Mouse (Mus musculus) brain, embryonic 14.5 days (tissue): ENCODE data around the gene Rhoa. TPM values are rescaled to one million over a fixed set of nuclear protein-coding genes. Genes with fewer than 3 reads are reported as not detected.

ENCODE experiments used
- DNase-seq: peaks from one replicate; pipeline ENCODE4 v3.0.0-alpha.2; 2011; ENCODE audit warnings: low read depth
- CTCF ChIP-seq: fragments of 200-500 bp; IDR thresholded peaks from 2 replicates; pipeline ENCODE4 v1.5.1; 2012; ENCODE audit warnings: inconsistent platforms, mild to moderate bottlenecking, moderate library complexity, borderline replicate concordance; ENCODE audit not compliant: insufficient read depth, insufficient read length; ENCODE audit errors: extremely low read depth
- POLR2A ChIP-seq: fragments of 200-500 bp; IDR thresholded peaks from 2 replicates; pipeline ENCODE4 v1.6.1; 2012; ENCODE audit warnings: mild to moderate bottlenecking, inconsistent platforms, borderline replicate concordance; ENCODE audit not compliant: poor library complexity, insufficient read depth, insufficient read length, severe bottlenecking; ENCODE audit errors: extremely low read depth
- polyA plus RNA-seq: library from polyadenylated mRNA; depleted of rRNA; stranded (reverse); fragments of >200 nt; gene quantifications from 2 replicates; pipeline ENCODE4 v1.2.3, GENCODE M21; 2012

The Rhoa gene
- polyA plus RNA-seq, 1 experiment: 160 TPM

DNA sequence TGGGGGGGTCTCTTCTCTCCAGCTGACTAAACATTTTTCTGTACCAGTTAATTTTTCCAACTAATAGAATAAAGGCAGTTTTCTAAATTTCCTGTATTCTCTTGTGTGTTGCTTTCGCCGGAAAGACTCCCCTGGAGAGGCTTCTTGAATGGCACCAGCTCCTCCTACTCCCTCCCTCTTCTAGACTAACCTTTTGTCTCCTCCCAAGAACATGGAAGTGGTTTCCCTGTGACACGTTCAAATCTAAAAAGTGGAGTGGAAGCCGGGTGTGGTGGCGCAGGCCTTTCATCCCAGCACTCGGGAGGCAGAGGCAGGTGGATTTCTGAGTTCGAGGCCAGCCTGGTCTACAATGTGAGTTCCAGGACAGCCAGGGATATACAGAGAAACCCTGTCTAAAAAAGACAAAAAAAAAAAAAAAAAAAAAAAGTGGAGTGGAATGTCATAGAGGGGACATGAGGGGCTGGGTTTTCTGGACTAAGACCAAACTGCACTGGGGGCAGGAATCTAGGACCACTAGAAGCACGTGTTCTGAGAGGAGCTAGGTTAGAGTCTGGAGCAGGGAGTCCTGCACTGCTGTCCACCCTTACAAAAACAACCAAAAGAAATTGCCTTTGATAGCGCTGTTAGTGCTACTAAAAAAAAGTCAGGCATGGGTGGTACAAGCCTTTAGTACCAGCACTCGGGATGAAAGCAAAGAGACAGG, 32.1 kb downstream of the Rhoa start:
- TF ChIP-seq POLR2A: no peak
- no peak for TF ChIP-seq CTCF
- DNase-seq: peak; percentile 6

- no peak for TF ChIP-seq CTCF
- TF ChIP-seq POLR2A: no peak
- DNase-seq: no peak
Measured at GRCm38 (mm10) chr9:108338551-108338885, 32.6 kb downstream of the Rhoa start.

- TF ChIP-seq POLR2A: peak; percentile 87; the same call in 1 of the 2 replicates
- TF ChIP-seq CTCF: no peak
- peak; percentile 97 for DNase-seq
Measured at GRCm38 (mm10) chr9:108338886-108339781, 33.2 kb downstream of the Rhoa start, which contains the start of gene Gpx1. Gene Gpx1, plus strand, starts transcription at chr9:108338903.

DNA sequence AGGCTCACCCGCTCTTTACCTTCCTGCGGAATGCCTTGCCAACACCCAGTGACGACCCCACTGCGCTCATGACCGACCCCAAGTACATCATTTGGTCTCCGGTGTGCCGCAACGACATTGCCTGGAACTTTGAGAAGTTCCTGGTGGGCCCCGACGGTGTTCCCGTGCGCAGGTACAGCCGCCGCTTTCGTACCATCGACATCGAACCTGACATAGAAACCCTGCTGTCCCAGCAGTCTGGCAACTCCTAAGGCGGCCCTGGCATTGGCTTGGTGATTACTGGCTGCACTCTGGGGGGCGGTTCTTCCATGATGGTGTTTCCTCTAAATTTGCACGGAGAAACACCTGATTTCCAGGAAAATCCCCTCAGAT, 33.9 kb downstream of the Rhoa start:
- DNase-seq: peak; percentile 10

GRCm38 (mm10) chr9:108340258-108341138, 34.6 kb downstream of the Rhoa start:
- DNase-seq: no peak
- TF ChIP-seq POLR2A: no peak
- TF ChIP-seq CTCF: no peak

More for the DNA sequence above, 33.9 kb downstream of the Rhoa start:
- no peak for TF ChIP-seq CTCF
- no peak for TF ChIP-seq POLR2A

GRCm38 (mm10) chr9:108341139-108341475, 35.2 kb downstream of the Rhoa start:
- no peak for TF ChIP-seq CTCF
- TF ChIP-seq POLR2A: no peak
- no peak for DNase-seq

DNA sequence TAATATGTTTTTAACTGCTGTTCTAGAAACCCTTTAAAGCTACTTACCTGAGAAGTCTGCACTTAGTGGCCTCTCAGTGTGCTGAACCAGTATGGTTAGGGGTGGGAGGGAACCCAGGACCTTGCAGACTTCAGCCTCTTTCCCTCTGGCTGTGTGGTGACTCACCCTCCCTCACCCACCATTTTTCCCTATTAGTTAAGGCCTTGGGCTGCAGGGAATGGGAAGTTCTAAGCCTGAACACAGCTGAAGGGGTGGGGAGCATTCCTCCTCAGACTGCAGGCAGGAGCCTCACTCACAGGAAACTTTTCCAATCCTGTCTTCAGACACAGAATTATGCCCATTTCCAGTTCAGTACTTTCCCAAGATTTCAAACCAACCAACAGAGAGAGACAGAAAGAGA, 35.9 kb downstream of the Rhoa start:
- TF ChIP-seq CTCF: no peak
- no peak for TF ChIP-seq POLR2A
- no peak for DNase-seq

- TF ChIP-seq CTCF (no peak), POLR2A (no peak)
- DNase-seq: no peak
Measured at GRCm38 (mm10) chr9:108342301-108342831, 36.4 kb downstream of the Rhoa start.

- TF ChIP-seq POLR2A (no peak), CTCF (no peak)
- DNase-seq: no peak
Measured at GRCm38 (mm10) chr9:108343331-108343730, 37.4 kb downstream of the Rhoa start.

DNA sequence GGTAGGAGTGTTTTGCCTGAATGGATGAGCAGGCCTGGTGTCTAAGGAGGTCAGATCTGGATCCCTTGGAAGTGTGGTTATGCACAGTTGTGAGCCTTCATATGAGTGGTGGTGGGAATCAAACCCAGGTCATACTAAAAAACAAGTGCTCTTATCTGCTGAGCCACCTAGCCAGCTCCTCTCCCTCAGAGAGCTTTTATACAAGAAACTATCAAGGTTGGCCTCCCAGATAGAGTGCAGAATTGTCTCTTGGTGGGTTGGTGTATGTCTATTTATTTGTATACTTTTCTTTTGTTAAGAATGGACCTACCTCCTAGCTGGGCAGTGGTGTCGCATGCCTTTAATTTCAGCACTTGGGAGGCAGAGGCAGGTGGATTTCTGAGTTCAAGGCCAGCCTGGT, 37.9 kb downstream of the Rhoa start:
- DNase-seq: no peak
- no peak for TF ChIP-seq CTCF
- no peak for TF ChIP-seq POLR2A

- TF ChIP-seq POLR2A (no peak), CTCF (no peak)
- no peak for DNase-seq
Measured at GRCm38 (mm10) chr9:108344471-108344870, 38.5 kb downstream of the Rhoa start.
